Comparison of ENCODE assay signal across 11 mouse cellular contexts in genomic region chr2:155293382-155293781, GRCm38 (mm10). TPM values are rescaled to one million over a fixed set of nuclear protein-coding genes. Genes with fewer than 3 reads are reported as not detected.
DNase-seq lines count a peak whose midpoint lies in the region; ATAC-seq and TF ChIP-seq lines count a peak whose summit lies in the region.
"Had no signal": no experiment of that assay in that cellular context is flagged by ENCODE, and none has a peak within 500 bp of the region (broad histone marks: within the 10 kb centered on the region; RNA-seq: fewer than 3 reads in every experiment).

No protein-coding gene starts in this region.

- TF ChIP-seq POLR2A in testis, adult 2 months (IDR thresholded peaks at IDR 0.05; ENCODE audit: control insufficient read depth, low read depth, low read length), result no peak

- no peaks in the 10 kb centered on the region for H3K4me1 ChIP-seq in testis, adult 2 months (ENCODE audit: control insufficient read depth, insufficient read depth, low read length)
- H3K4me1 ChIP-seq in heart, embryonic 13.5 days, result peaks cover 5% of the 10 kb centered on the region

- no peaks in the 10 kb centered on the region for H3K9me3 ChIP-seq in heart, embryonic 13.5 days
- H3K9me3 ChIP-seq: megakaryocyte, embryonic 14.5 days had no signal

- peak; percentile 22; the same call in 1 of the 2 replicates for TF ChIP-seq CTCF in testis, adult 2 months (IDR thresholded peaks at IDR 0.05; ENCODE audit: control insufficient read depth, insufficient read depth, insufficient replicate concordance, low read depth, low read length)

- no peaks in the 10 kb centered on the region for H3K27me3 ChIP-seq in testis, adult 2 months (ENCODE audit: control insufficient read depth, insufficient read depth, low read length)
- no peaks in the 10 kb centered on the region for H3K27me3 ChIP-seq in heart, embryonic 13.5 days (replicated peaks)
- H3K27me3 ChIP-seq: megakaryocyte, embryonic 14.5 days had no signal

- H3K9ac ChIP-seq in heart, embryonic 13.5 days, result no peak overlapping the region

- H3K4me3 ChIP-seq in testis, adult 2 months (ENCODE audit: control insufficient read depth, low read depth, low read length), result no peak overlapping the region
- no peak overlapping the region for H3K4me3 ChIP-seq in heart, embryonic 13.5 days
- H3K4me3 ChIP-seq: left cerebral cortex, adult 2 months; megakaryocyte, embryonic 14.5 days had no signal

- 64% methylated on average over 2 of the region's 2 CpGs for WGBS in heart, embryonic 13.5 days

- peaks cover 1% of the 10 kb centered on the region; the same call in 1 of the 2 replicates for H3K36me3 ChIP-seq in testis, adult 2 months (ENCODE audit: control insufficient read depth, insufficient read depth, low read length)
- H3K36me3 ChIP-seq in heart, embryonic 13.5 days, result peaks cover 91% of the 10 kb centered on the region

- H3K4me2 ChIP-seq in heart, embryonic 13.5 days, result no peak overlapping the region

- H3K27ac ChIP-seq in testis, adult 2 months (ENCODE audit: control insufficient read depth, insufficient read depth, low read depth, low read length), result no peak overlapping the region
- H3K27ac ChIP-seq in heart, embryonic 13.5 days (replicated peaks), result peak overlapping the region; percentile 49
- H3K27ac ChIP-seq: left cerebral cortex, adult 2 months had no signal

- ATAC-seq in heart, embryonic 13.5 days (ENCODE audit: extremely low read depth, insufficient number of reproducible peaks, low FRiP score, low TSS enrichment), result 0 out of 2 replicates have a peak, but pooled peaks have one; percentile 37
- no peak for ATAC-seq in megakaryocyte-erythroid progenitor cell, adult 5-6 weeks (replicated peaks; ENCODE audit: low FRiP score, low TSS enrichment, poor library complexity, severe bottlenecking)

- DNase-seq in testis, postnatal 10 days (ENCODE audit: low spot score), result no peak
- DNase-seq in brain, adult 2 months (ENCODE audit: low read depth, low spot score), result peak; percentile 79
- no peak for DNase-seq in spleen, postnatal 4 days (ENCODE audit: low spot score in 2 of 2)
- DNase-seq in layer of hippocampus, adult 18-20 months (ENCODE audit: low spot score in 2 of 2), result no peak
- DNase-seq: kidney, postnatal 10 days; right cerebral cortex, postnatal 14 days had no signal

RNA-seq across cellular contexts. Expression of gene Map1lc3a, which starts 17.3 kb away (rescaled TPM):
- polyA plus RNA-seq in testis, adult 2 months (2012; rRNA removed), result 897 and 985 TPM in 2 replicates
- polyA plus RNA-seq in heart, embryonic 13.5 days (2015; fragmentation: Nextera tagmentation; extraction: Ambion mirVana), result 297 and 329 TPM in 2 replicates
- 4.4 and 5.2 TPM in 2 replicates for total RNA-seq in megakaryocyte-erythroid progenitor cell, adult 5-6 weeks (2014; fragmentation: Nextera tagmentation)
- total RNA-seq in megakaryocyte-erythroid progenitor cell, adult 5-6 weeks (2017), result 2.7 TPM in 1 of 2 replicates, not detected in the other
- 100 to 1,000 TPM; 245 to 249 TPM for total RNA-seq in layer of hippocampus, adult 18-20 months (2021)

RNA-seq across cellular contexts. Expression of gene Dynlrb1, which starts 57.0 kb away (rescaled TPM):
- 53.6 and 60.8 TPM in 2 replicates for polyA plus RNA-seq in testis, adult 2 months (2012; rRNA removed)
- 412 and 445 TPM in 2 replicates for polyA plus RNA-seq in heart, embryonic 13.5 days (2015; fragmentation: Nextera tagmentation; extraction: Ambion mirVana)
- 192 and 212 TPM in 2 replicates for total RNA-seq in megakaryocyte-erythroid progenitor cell, adult 5-6 weeks (2014; fragmentation: Nextera tagmentation)
- 189 and 243 TPM in 2 replicates for total RNA-seq in megakaryocyte-erythroid progenitor cell, adult 5-6 weeks (2017)
- 100 to 1,000 TPM; 299 to 308 TPM for total RNA-seq in layer of hippocampus, adult 18-20 months (2021)

Comparison
In these comparisons a context has a peak if more than half of its experiments do, and no peak if none do; other contexts are left out.
1. RNA of gene Map1lc3a, which starts 17.3 kb away (total RNA-seq): 245 to 249 TPM in layer of hippocampus, adult 18-20 months; 2.7 to 5.2 TPM in megakaryocyte-erythroid progenitor cell, adult 5-6 weeks; every median in the first group is over 10 times any median in the second.